Mouse (Mus musculus): ENCODE results near the gene Smco4. TPM values are rescaled to one million over a fixed set of nuclear protein-coding genes. Genes with fewer than 3 reads are reported as not detected.

The Smco4 gene
- 2.8 and 5.2 TPM in 2 replicates for polyA plus RNA-seq (2012; rRNA removed)

GRCm38 (mm10) chr9:15493235-15493924 is at the start of gene Smco4:
Smco4 (plus strand) TSS chr9:15493432.

Other genes starting within 250 kb of the Smco4 start
- 8.4 and 9.1 TPM in 2 replicates for gene Med17, start 213.5 kb upstream of the Smco4 start, polyA plus RNA-seq (2012; rRNA removed)
- 1.3 and 2.2 TPM in 2 replicates for gene Taf1d, start 187.2 kb upstream of the Smco4 start, polyA plus RNA-seq (2012; rRNA removed)
- gene 4931406C07Rik, start 187.0 kb upstream of the Smco4 start, polyA plus RNA-seq (2012; rRNA removed): 0.89 and 1.7 TPM in 2 replicates
- gene Cep295, start 135.6 kb upstream of the Smco4 start, polyA plus RNA-seq (2012; rRNA removed): 0.58 TPM in 2 replicates
- gene Deup1, start 134.5 kb downstream of the Smco4 start, polyA plus RNA-seq (2012; rRNA removed): not detected in 2 replicates
- gene Slc36a4, start 216.3 kb downstream of the Smco4 start, polyA plus RNA-seq (2012; rRNA removed): 0.54 and 0.85 TPM in 2 replicates